Mouse (Mus musculus) thymus, postnatal 4 days (tissue): Measurements from ENCODE around the gene Bcs1l.
A peak's percentile ranks its signal among the peaks of the same experiment; 100 is the strongest.

Experiments used
- DNase-seq: peaks from one replicate; pipeline ENCODE4 v3.0.0; 2021

Gene Bcs1l

GRCm38 (mm10) chr1:74587773-74588445 is at the start of gene Bcs1l, which contains the start of gene Zfp142:
Bcs1l (plus strand) TSS chr1:74588289.
Zfp142 (minus strand) TSS chr1:74588246.
- peak; percentile 98 for DNase-seq

GRCm38 (mm10) chr1:74538650-74539049 is 49.4 kb upstream of the Bcs1l start:
- no peak for DNase-seq

GRCm38 (mm10) chr1:74542451-74542961 is 45.6 kb upstream of the Bcs1l start, which contains the start of gene Plcd4:
Plcd4 (plus strand) TSS chr1:74542888.
- no peak for DNase-seq

GRCm38 (mm10) chr1:74544184-74544583 is 43.9 kb upstream of the Bcs1l start, which contains the start of gene Usp37:
Usp37 (minus strand) TSS chr1:74544284.
- no peak for DNase-seq

GRCm38 (mm10) chr1:74559061-74559460 is 29.0 kb upstream of the Bcs1l start:
- no peak for DNase-seq

- no peak for DNase-seq
These were observed 22.3 kb upstream of the Bcs1l start for GRCm38 (mm10) chr1:74565834-74566233.

GRCm38 (mm10) chr1:74569739-74570719 is 18.1 kb upstream of the Bcs1l start:
- DNase-seq = no peak

- no peak for DNase-seq
These were observed 5.5 kb upstream of the Bcs1l start for GRCm38 (mm10) chr1:74582621-74583020.

GRCm38 (mm10) chr1:74584616-74585398 is 3.3 kb upstream of the Bcs1l start:
- DNase-seq = no peak

- DNase-seq = no peak
These were observed 786 bp upstream of the Bcs1l start for GRCm38 (mm10) chr1:74587233-74587772.

- no peak for DNase-seq
These were observed 6.3 kb downstream of the Bcs1l start for GRCm38 (mm10) chr1:74594434-74594833.

- DNase-seq = no peak
These were observed 12.6 kb downstream of the Bcs1l start for GRCm38 (mm10) chr1:74600501-74601266.

- peak; percentile 84 for DNase-seq
These were observed 13.3 kb downstream of the Bcs1l start, which contains the start of the genes Rnf25 and Stk36 for GRCm38 (mm10) chr1:74601267-74601962. Rnf25 (minus strand) TSS chr1:74601397. Stk36 (plus strand) TSS chr1:74601445.

GRCm38 (mm10) chr1:74624183-74624582 is 36.1 kb downstream of the Bcs1l start:
- no peak for DNase-seq

- no peak for DNase-seq
These were observed 38.0 kb downstream of the Bcs1l start for GRCm38 (mm10) chr1:74626076-74626475.

- DNase-seq = no peak
These were observed 39.9 kb downstream of the Bcs1l start for GRCm38 (mm10) chr1:74628001-74628400.

- DNase-seq = no peak
These were observed 44.6 kb downstream of the Bcs1l start for GRCm38 (mm10) chr1:74632734-74633133.
